Mouse (Mus musculus): ENCODE results near the gene Frem3. TPM values are rescaled to one million over a fixed set of nuclear protein-coding genes. Genes with fewer than 3 reads are reported as not detected.
A peak's percentile ranks its signal among the peaks of the same experiment; 100 is the strongest.
"Not testable (repeated sequence)": the region's sequence is repeated elsewhere in the genome, so short reads cannot be mapped to it uniquely, and the experiment has no call there.

Gene Frem3
- polyA plus RNA-seq, 1 experiment from 2014 or later, result 0.01 TPM

DNA sequence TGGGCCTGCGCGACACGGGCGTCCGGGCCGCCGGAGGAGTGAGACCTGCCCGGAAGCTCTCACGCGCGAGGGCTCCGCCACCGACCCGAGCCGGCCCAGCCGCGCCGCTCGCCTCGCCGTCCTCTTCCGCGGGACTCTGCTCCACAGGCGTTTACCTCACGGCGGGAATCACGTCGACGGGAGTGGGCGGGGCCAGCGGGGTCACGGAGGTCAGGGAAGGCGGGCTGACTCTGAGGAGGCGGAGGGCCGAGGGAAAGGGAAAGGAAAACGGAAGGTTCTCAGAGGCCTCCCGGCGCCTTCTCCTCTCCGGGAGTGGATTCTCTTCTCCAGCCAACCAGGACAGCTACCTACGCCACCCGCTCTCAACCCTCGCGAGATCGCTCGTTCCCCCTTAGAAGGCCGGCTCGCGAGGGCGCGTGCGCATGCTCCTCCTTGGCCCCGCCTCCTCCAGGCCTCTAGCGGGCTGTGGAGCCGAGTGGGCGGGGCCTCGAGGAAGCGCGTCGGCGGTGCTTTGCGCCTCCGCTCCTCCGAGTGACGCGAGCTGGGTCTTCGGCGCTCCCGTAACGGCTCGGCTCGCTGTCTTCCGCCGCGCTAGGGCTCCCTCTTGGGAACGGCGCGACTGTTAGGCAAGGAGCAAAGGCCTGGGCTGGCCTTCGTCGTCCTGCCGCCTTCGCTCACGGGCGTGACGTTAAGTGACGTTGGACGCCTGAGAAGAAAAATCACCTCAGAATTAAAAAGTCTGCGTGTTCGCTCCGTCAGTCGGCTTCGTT is 128.5 kb downstream of the Frem3 start, which contains the start of gene Smarca5:
Gene Smarca5 (minus strand): TSS at position 343 of the 770 bp plus-strand sequence.
- peak; percentile 97 for ATAC-seq (ENCODE audit: low FRiP score)
- H3K4me1 ChIP-seq (ENCODE audit: control insufficient read depth, insufficient read depth, low read length); H3K36me3 ChIP-seq (ENCODE audit: control insufficient read depth, insufficient read depth, low read length); H3K27me3 ChIP-seq (ENCODE audit: control insufficient read depth, insufficient read depth, low read length); H3K9me3 ChIP-seq (ENCODE audit: control insufficient read depth, low read length): not testable (repeated sequence)
- DNase-seq (ENCODE audit: low spot score, missing footprints), result peak; percentile 98
- under 1% methylated on average over 79 of the region's 91 CpGs for WGBS
- H3K27ac ChIP-seq (ENCODE audit: low read depth, low read length), result peak within 1 kb of the TSS; percentile 100
- peak within 1 kb of the TSS; percentile 98 for H3K9ac ChIP-seq (ENCODE audit: low read length)
- H3K4me3 ChIP-seq (ENCODE audit: low read depth, low read length), result peak within 1 kb of the TSS; percentile 90
- peak within 1 kb of the TSS; percentile 82 for H3K4me2 ChIP-seq

DNA sequence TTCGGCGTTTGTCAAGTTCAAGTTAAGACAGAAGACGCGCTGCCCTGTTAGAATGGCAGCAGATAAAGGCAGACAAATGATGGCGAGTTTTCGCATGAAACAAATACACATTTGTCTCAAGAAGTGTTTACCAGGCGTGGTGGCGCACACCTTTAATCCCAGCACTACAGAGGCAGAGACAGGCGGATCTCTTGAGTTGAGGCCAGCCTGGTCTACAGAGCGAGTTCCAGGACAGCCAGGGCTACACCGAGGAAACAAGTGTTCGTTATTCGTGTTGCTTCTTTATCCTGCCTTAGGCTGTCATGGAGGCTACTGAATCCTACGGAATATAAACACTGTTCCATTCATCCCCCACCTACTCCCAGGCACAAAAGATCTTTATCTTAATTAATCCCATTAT is 129.1 kb downstream of the Frem3 start:
- WGBS, result 17% methylated on average over 14 of the region's 14 CpGs
- Histone ChIP-seq H3K4me3 (ENCODE audit: low read depth, low read length) (peak overlapping the region; percentile 90), H3K9me3 (ENCODE audit: control insufficient read depth, low read length) (no peaks in the 10 kb centered on the region), H3K27ac (ENCODE audit: low read depth, low read length) (peak overlapping the region; percentile 77), H3K36me3 (ENCODE audit: control insufficient read depth, insufficient read depth, low read length) (no peaks in the 10 kb centered on the region), H3K4me1 (ENCODE audit: control insufficient read depth, insufficient read depth, low read length) (peaks cover 5% of the 10 kb centered on the region; the same call in 1 of the 2 replicates), H3K4me2 (peak overlapping the region; percentile 53), H3K27me3 (ENCODE audit: control insufficient read depth, insufficient read depth, low read length) (no peaks in the 10 kb centered on the region), H3K9ac (ENCODE audit: low read length) (peak overlapping the region; percentile 58)
- DNase-seq (ENCODE audit: low spot score, missing footprints) (no peak), ATAC-seq (ENCODE audit: low FRiP score) (peak; percentile 50)

Other genes starting within 250 kb of the Frem3 start
- 18.5 and 20.0 TPM in 2 replicates for gene Gypa, start 117.3 kb upstream of the Frem3 start, polyA plus RNA-seq (2014; fragmentation: Nextera tagmentation; extraction: Ambion mirVana)
- 182 TPM in 2 replicates for gene Smarca5, start 128.4 kb downstream of the Frem3 start, polyA plus RNA-seq (2014; fragmentation: Nextera tagmentation; extraction: Ambion mirVana)